Mouse (Mus musculus) T-cell, adult 2 months (primary cell): Measurements from ENCODE around the gene Ppfibp2.

Experiments
- DNase-seq: peaks from one replicate; pipeline ENCODE4 v3.0.0; 2022; ENCODE audit warnings: low spot score

The Ppfibp2 gene

DNA sequence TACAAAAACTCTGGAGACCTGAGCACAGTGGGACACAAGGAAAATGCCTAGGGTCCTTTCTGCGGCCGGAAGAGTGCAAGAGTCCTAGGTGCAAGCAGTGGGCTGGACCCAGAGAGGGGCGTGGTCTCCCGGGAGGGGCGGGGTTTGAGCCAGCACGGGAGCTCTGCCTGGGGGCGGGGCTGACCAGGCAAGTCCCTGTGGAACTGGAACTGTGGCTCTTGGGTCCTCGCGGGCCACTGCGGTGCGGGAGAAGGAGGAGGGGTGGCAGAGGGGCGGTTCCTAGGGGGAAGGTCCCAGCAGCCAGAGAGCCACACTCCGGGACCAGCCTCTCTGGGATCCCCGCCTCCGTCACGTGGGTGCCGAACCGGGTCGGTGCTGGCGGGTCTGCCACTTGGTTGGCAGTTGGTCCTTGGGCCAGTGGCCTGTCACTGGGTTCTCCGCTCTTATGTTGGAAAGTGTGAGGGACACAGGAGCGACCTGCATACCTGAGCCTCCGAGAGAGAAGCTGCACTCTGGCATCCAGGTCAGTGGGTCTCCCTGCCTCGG is at the start of gene Ppfibp2:
Gene Ppfibp2, plus strand, starts transcription at position 351 of the 546 bp plus-strand sequence.
- peak; percentile 49 for DNase-seq

GRCm38 (mm10) chr7:107547872-107548271 is 47.1 kb upstream of the Ppfibp2 start:
- no peak for DNase-seq

- no peak for DNase-seq
Observed at GRCm38 (mm10) chr7:107553461-107553860, 41.5 kb upstream of the Ppfibp2 start.

DNA sequence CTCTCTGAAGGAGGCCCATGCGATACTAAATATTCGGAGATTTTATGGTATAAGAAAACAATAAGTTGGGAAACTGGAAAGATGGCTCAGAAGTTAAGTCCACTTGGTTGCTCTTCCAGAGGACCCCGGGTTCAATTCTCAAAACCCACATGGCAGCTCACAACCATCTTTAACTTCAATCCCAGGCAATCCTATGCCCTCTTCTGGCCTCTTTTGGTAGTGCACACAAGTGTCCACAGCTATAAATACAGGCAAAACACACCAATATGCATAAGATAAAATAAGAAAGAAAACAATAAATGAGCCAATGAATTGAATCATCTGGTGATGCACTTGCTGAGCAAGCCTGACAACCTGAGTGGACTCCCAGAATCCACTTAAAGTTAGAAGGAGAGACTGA is 39.1 kb upstream of the Ppfibp2 start:
- no peak for DNase-seq

- no peak for DNase-seq
Observed at GRCm38 (mm10) chr7:107560675-107561074, 34.3 kb upstream of the Ppfibp2 start.

GRCm38 (mm10) chr7:107561584-107561983 is 33.4 kb upstream of the Ppfibp2 start:
- DNase-seq: no peak

DNA sequence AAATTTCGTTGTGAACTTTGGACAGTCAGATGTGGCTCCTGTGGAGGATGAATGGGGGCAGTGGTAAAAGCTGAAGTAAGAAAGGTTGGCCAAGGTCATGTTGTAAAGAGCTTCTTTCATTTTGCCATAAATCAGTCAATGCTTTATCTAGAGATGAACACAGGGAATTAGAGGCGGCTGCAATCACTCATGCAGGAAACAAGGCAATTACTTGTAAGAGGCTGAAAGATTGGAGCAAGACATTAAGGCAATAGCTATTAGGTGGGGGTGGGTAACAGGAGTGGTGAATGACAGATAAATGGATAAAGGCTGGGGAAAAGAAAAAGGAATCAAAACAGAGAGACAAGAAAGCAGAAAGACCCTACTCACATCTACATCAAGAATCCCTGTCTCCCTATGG is 31.3 kb upstream of the Ppfibp2 start:
- DNase-seq: no peak

- DNase-seq: no peak
Observed at GRCm38 (mm10) chr7:107567261-107567671, 27.7 kb upstream of the Ppfibp2 start, which contains the start of gene Olfml1. Gene Olfml1, plus strand, starts transcription at chr7:107567446.

- no peak for DNase-seq
Observed at GRCm38 (mm10) chr7:107567674-107568073, 27.3 kb upstream of the Ppfibp2 start.

DNA sequence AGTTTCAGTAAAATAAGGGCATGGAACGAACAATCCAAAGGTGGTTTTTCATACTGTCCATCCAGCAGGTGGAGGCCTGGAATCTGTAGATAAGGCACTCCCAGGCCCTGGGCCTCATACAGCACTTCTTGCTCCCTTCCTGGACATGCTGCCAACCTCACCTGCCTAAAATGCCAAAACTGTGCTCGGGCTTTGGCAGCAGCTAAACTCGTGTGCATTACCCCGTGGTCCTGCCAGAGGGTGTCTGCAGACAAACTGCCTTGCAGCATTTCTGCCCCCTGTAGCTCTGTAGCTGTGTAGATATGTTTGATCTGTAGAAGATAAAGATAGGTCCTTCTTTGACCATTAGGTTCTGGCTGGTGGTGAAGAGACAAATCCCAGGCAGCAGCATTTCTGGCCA is 26.0 kb upstream of the Ppfibp2 start:
- DNase-seq: no peak

GRCm38 (mm10) chr7:107573856-107574255 is 21.2 kb upstream of the Ppfibp2 start:
- no peak for DNase-seq

DNA sequence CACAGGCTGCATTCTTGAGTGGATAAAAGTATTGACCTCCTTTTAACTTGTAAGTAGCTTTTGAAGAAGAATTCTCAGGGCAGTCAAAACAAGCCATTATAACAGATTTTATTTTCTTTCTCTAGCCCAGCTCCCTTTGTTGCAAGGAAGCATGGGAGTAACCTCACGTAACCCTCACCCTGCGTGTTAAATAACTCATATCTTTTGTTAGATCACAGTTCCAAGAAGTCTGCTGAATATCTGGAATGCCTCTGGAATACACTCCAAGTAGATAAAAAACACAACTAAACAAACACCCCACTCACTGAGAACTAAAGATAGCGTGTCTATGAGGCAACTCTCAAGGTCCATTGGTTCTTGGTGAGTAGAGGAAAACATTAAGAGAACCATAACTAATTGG is 20.7 kb upstream of the Ppfibp2 start:
- no peak for DNase-seq

- no peak for DNase-seq
Observed at GRCm38 (mm10) chr7:107592641-107593040, 2.4 kb upstream of the Ppfibp2 start.

- no peak for DNase-seq
Observed at GRCm38 (mm10) chr7:107593904-107594303, 1.1 kb upstream of the Ppfibp2 start.

- peak; percentile 31 for DNase-seq
Observed at GRCm38 (mm10) chr7:107594325-107594856, 616 bp upstream of the Ppfibp2 start.

GRCm38 (mm10) chr7:107595426-107595825 is 419 bp downstream of the Ppfibp2 start:
- no peak for DNase-seq

GRCm38 (mm10) chr7:107596753-107597152 is 1.7 kb downstream of the Ppfibp2 start:
- DNase-seq: no peak

- DNase-seq: no peak
Observed at GRCm38 (mm10) chr7:107597956-107598355, 2.9 kb downstream of the Ppfibp2 start.

DNA sequence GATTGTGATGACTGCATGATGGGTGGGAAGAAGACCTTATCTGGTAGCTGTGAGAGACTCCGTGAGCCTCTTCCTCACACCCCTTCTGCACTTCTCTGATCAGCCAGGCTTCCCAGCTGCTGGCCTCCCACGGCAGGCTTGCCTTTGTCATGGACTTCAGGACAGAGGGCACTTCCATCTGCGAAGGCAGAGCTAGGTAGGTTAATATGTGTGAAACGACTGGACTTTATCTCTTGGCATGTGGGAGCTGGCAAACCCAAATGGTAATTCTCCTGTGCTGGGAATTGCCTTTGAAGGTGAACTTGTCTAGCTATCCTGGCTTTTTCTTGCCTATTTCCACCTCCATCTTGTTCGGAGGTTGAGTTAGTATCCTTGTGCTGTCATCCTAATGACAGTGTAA is 5.6 kb downstream of the Ppfibp2 start:
- no peak for DNase-seq

DNA sequence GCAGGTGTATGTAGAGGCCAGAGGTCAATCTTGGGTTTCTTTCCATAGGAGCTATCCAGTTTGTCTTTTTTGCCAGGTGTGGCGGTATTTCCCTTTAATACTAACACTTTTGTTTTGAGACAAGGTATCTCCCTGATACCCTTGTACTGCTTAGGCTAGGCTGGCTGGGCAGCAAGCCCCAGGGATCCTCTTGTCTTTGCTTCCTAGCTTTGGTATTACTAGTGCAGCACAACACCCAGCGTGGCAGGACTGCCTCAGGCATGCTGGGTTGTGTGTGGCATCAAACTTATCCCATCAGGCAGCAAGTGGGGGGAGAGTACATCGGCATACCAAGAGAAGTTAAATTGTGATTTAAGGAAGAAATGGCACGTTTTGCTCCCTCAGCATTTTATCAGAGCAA is 7.5 kb downstream of the Ppfibp2 start:
- DNase-seq: no peak

GRCm38 (mm10) chr7:107602913-107603312 is 7.9 kb downstream of the Ppfibp2 start:
- DNase-seq: no peak

GRCm38 (mm10) chr7:107607766-107608165 is 12.8 kb downstream of the Ppfibp2 start:
- no peak for DNase-seq

DNA sequence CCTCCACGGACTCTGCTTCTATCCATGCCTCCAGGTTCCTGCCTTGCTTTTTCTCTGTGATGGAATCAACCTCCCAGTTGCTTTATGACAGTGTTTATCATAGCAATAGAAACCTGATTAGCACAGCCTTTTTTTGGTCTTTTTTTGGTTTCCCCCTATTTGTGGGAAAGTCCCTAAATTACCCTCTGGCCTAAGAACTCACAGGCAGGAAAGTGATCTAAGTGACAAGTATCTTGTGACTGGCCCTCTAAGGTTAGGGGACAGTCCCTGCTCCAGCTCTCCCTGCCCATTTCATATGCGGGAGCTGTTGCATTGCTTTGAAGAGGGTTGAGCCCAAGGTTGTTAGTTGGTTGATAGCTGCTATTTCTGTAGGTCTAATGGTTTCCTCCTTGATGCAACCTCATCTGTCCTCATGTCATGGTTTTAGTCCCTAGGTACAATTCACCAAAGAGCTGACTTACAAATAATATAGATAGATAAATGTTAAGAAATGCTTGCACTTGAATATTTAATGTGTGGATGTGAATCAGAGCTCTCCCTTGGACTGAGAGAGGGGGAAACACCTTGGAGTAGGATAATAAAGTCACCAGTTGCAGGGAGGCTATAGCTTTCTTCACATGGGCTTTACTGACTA is 14.7 kb downstream of the Ppfibp2 start:
- no peak for DNase-seq

- DNase-seq: no peak
Observed at GRCm38 (mm10) chr7:107610880-107611279, 15.9 kb downstream of the Ppfibp2 start.
